Mouse (Mus musculus) heart, embryonic 12.5 days (tissue): ENCODE data around the gene Arhgef12. TPM values are rescaled to one million over a fixed set of nuclear protein-coding genes. Genes with fewer than 3 reads are reported as not detected.

ENCODE experiments used
- ATAC-seq: fragments of 200-750 bp; cut with Nextera tagmentation; 2 replicates; pipeline ENCODE4 v1.8.0; 2017; ENCODE audit warnings: moderate TSS enrichment, moderate library complexity; ENCODE audit not compliant: insufficient number of reproducible peaks, low FRiP score
- H3K27ac ChIP-seq: fragments of 300-500 bp; sonication (generic); 2 replicates; pipeline ENCODE4 v1.5.1; 2016; ENCODE audit warnings: mild to moderate bottlenecking, moderate library complexity; ENCODE audit not compliant: poor library complexity, severe bottlenecking
- H3K27me3 ChIP-seq: fragments of 300-500 bp; sonication (generic); replicated peaks from 2 replicates; pipeline ENCODE4 v1.6.1; 2016; ENCODE audit warnings: mild to moderate bottlenecking, moderate library complexity
- H3K36me3 ChIP-seq: fragments of 300-500 bp; sonication (generic); 2 replicates; pipeline ENCODE4 v1.6.1; 2016; ENCODE audit warnings: mild to moderate bottlenecking, moderate library complexity
- H3K4me1 ChIP-seq: fragments of 300-500 bp; sonication (generic); replicated peaks from 2 replicates; pipeline ENCODE4 v1.6.1; 2016; ENCODE audit warnings: mild to moderate bottlenecking
- H3K4me2 ChIP-seq: fragments of 300-500 bp; sonication (generic); 2 replicates; pipeline ENCODE4 v1.6.1; 2016; ENCODE audit warnings: mild to moderate bottlenecking, moderate library complexity
- H3K4me3 ChIP-seq: fragments of 300-500 bp; sonication (generic); 2 replicates; pipeline ENCODE4 v1.5.1; 2016; ENCODE audit warnings: mild to moderate bottlenecking
- H3K9ac ChIP-seq: fragments of 300-500 bp; sonication (generic); 2 replicates; pipeline ENCODE4 v1.6.1; 2016; ENCODE audit warnings: mild to moderate bottlenecking, moderate library complexity
- H3K9me3 ChIP-seq: fragments of 300-500 bp; sonication (generic); replicated peaks from 2 replicates; pipeline ENCODE4 v1.6.1; 2016; ENCODE audit warnings: mild to moderate bottlenecking, moderate library complexity
- WGBS: fragments of 180-500 bp; shearing (Covaris S2); methylation state at CpG from one replicate; pipeline ENCODE4 v1.1.7; 2016; 5-methylcytosine and 5-hydroxymethylcytosine counted together
- polyA plus RNA-seq: library from polyadenylated mRNA; unstranded; fragments of >200 nt; fragmentation: Nextera tagmentation; extraction: Ambion mirVana; gene quantifications from 2 replicates; pipeline ENCODE4 v1.2.1, GENCODE M21; 2016

The Arhgef12 gene
- polyA plus RNA-seq, 1 experiment from 2014 or later: 13.9 TPM

DNA sequence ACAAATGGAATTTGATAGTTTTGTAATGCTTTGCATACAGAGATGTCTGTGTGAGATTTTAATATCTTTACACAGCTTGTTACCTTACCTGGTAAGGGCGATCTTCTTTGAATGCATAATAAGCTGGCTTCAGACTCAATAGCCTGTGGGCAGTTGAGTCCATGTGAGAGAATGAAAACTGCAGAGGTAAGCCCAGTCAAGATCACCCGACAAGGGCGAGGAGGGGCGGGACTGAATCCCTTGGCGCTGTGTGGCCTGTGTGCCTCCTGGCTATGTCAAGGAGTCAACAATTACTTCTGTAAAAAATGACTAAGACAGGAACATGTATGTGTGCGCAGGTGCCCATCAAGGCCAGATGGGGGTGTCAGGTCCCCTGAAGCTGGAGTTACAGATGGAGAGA is 144.5 kb downstream of the Arhgef12 start:
- H3K36me3 ChIP-seq: peaks cover 15% of the 10 kb centered on the region
- no peak overlapping the region for H3K9ac ChIP-seq
- no peak overlapping the region for H3K4me3 ChIP-seq
- no peak for ATAC-seq
- no peaks in the 10 kb centered on the region for H3K9me3 ChIP-seq
- H3K4me2 ChIP-seq: no peak overlapping the region
- H3K4me1 ChIP-seq: no peaks in the 10 kb centered on the region
- WGBS: 87% methylated on average over 6 of the region's 6 CpGs
- H3K27ac ChIP-seq: no peak overlapping the region
- no peaks in the 10 kb centered on the region for H3K27me3 ChIP-seq

- no peaks in the 10 kb centered on the region for H3K27me3 ChIP-seq
- no peak for ATAC-seq
- 80% methylated on average over 7 of the region's 7 CpGs for WGBS
- H3K4me1 ChIP-seq: no peaks in the 10 kb centered on the region
- no peak overlapping the region for H3K27ac ChIP-seq
- no peak overlapping the region for H3K4me2 ChIP-seq
- H3K36me3 ChIP-seq: 0 out of 2 replicates have a peak, but pooled peaks cover 2% of the 10 kb centered on the region
- H3K9ac ChIP-seq: no peak overlapping the region
- H3K9me3 ChIP-seq: no peaks in the 10 kb centered on the region
- no peak overlapping the region for H3K4me3 ChIP-seq
Observed at GRCm38 (mm10) chr9:42958401-42958800, 148.6 kb downstream of the Arhgef12 start.

DNA sequence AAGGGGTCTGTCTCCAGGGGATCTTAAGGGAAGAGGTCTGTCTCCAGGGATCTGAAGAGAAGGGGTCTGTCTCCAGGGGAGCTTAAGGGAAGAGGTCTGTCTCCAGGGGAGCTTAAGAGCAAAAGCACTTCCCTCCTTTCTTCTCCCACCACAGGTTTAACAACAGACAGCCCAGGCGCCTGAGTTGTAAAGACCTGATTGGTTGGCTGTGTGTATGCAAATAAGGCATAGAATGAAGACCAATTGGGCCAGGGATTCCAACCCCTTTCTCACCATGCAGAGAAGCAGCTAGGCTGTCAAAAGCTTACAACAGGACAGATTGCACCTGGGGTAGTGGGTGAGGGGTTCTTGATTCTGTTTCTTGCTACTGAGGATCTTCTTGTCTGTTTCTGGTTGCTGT is 158.7 kb downstream of the Arhgef12 start:
- no peak overlapping the region for H3K9ac ChIP-seq
- peaks cover 6% of the 10 kb centered on the region; the same call in 1 of the 2 replicates for H3K4me1 ChIP-seq
- no peaks in the 10 kb centered on the region for H3K9me3 ChIP-seq
- no peak overlapping the region for H3K4me3 ChIP-seq
- H3K27ac ChIP-seq: no peak overlapping the region
- no peak for ATAC-seq
- no peaks in the 10 kb centered on the region for H3K36me3 ChIP-seq
- H3K27me3 ChIP-seq: peaks cover 54% of the 10 kb centered on the region
- WGBS: 54% methylated on average over 1 of the region's 1 CpGs
- H3K4me2 ChIP-seq: no peak overlapping the region

DNA sequence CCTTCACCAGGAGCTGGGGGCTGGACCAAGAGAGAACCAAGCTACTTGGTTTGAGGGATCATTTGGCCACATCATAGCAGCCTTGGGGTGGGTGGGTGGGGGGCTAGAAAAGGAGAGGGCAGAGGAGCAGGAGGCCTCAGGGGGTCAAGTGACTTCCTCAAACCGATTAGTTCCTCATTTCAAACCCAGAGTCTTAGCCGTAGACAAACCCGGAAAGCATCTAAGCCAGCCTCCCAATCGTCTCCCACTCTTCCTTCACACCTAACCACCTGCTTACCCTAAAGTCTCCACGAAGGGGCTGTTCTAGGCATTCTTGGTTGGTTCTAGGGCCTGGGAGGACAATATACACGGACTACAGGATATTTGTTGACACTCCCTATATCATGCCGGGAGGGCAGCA is 161.9 kb downstream of the Arhgef12 start:
- no peak for ATAC-seq
- H3K27ac ChIP-seq: no peak overlapping the region
- no peaks in the 10 kb centered on the region for H3K9me3 ChIP-seq
- H3K4me2 ChIP-seq: no peak overlapping the region; the same call in 1 of the 2 replicates
- 69% methylated on average over 7 of the region's 7 CpGs for WGBS
- no peaks in the 10 kb centered on the region; the same call in 1 of the 2 replicates for H3K4me1 ChIP-seq
- no peak overlapping the region for H3K9ac ChIP-seq
- no peak overlapping the region for H3K4me3 ChIP-seq
- no peaks in the 10 kb centered on the region for H3K36me3 ChIP-seq
- peaks cover 83% of the 10 kb centered on the region for H3K27me3 ChIP-seq

- Histone ChIP-seq H3K4me3 (peak overlapping the region; percentile 71), H3K9me3 (no peaks in the 10 kb centered on the region), H3K4me2 (peak overlapping the region; percentile 100), H3K27ac (no peak overlapping the region), H3K9ac (peak overlapping the region; percentile 78), H3K27me3 (peaks cover 83% of the 10 kb centered on the region), H3K36me3 (no peaks in the 10 kb centered on the region), H3K4me1 (no peaks in the 10 kb centered on the region; the same call in 1 of the 2 replicates)
- ATAC-seq: peak; percentile 84
- under 1% methylated on average over 49 of the region's 52 CpGs for WGBS
Observed at GRCm38 (mm10) chr9:42944536-42945006, 162.5 kb downstream of the Arhgef12 start.

DNA sequence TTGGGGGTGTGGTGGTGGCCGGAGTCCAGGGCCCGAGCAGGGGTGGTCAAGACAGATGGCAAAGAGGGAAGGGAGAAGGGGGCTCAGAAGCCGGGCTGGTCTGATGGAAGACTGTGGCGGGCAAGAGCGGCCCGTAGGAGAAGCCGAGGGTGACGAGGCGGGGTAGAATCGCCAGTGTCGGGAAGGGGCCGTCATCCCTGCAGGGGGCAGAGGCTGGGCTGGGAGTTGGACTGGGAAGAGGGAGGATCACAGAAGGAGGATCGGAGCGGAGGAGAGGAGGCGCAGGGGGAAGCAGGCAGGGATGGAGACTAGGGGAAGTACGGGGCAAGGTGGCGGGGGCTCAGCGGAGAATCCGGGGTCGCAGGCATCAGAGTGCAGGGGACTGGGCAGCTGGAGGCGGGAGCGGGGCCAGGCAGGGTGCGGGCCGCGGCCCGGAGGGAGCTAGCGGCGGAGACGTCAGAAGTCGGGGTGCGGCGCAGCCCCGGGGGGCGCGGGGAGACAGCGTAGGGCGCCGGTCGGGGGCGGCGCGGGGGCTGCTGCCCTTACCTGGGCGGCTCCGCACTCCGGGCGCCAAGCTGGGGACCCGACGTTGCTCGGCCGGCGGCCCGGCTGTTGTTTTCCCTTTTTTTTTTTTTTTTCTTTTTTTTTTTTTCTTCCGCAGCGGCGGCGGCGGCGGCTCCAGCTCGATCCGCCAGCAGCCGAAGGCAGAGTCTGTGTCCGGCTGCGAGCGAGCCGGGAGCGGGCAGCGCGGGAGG is 163.1 kb downstream of the Arhgef12 start, which contains the start of gene Grik4:
TSS of gene Grik4 (minus strand) at position 713 of the 755 bp plus-strand sequence.
- H3K9me3 ChIP-seq: no peaks in the 10 kb centered on the region
- H3K36me3 ChIP-seq: no peaks in the 10 kb centered on the region
- ATAC-seq: peak; percentile 62; the same call in 1 of the 2 replicates
- peaks cover 89% of the 10 kb centered on the region for H3K27me3 ChIP-seq
- no peak within 1 kb of the TSS for H3K27ac ChIP-seq
- no peaks in the 10 kb centered on the region; the same call in 1 of the 2 replicates for H3K4me1 ChIP-seq
- 2% methylated on average over 61 of the region's 68 CpGs for WGBS
- peak within 1 kb of the TSS; percentile 71 for H3K4me3 ChIP-seq
- H3K9ac ChIP-seq: peak within 1 kb of the TSS; percentile 78
- peak within 1 kb of the TSS; percentile 100 for H3K4me2 ChIP-seq

GRCm38 (mm10) chr9:42943057-42943529 is 163.9 kb downstream of the Arhgef12 start:
- WGBS: 4% methylated on average over 9 of the region's 9 CpGs
- Histone ChIP-seq H3K27ac (no peak overlapping the region), H3K36me3 (no peaks in the 10 kb centered on the region), H3K9me3 (no peaks in the 10 kb centered on the region), H3K4me1 (no peaks in the 10 kb centered on the region; the same call in 1 of the 2 replicates), H3K9ac (no peak overlapping the region), H3K4me2 (peak overlapping the region; percentile 100), H3K27me3 (peaks cover 88% of the 10 kb centered on the region), H3K4me3 (peak overlapping the region; percentile 71)
- ATAC-seq: no peak

- Histone ChIP-seq H3K4me1 (no peaks in the 10 kb centered on the region; the same call in 1 of the 2 replicates), H3K4me2 (no peak overlapping the region), H3K4me3 (no peak overlapping the region), H3K27me3 (peaks cover 90% of the 10 kb centered on the region), H3K9ac (no peak overlapping the region), H3K9me3 (no peaks in the 10 kb centered on the region), H3K27ac (no peak overlapping the region), H3K36me3 (no peaks in the 10 kb centered on the region)
- no peak for ATAC-seq
- WGBS: 51% methylated on average over 4 of the region's 4 CpGs
Observed at GRCm38 (mm10) chr9:42942148-42942547, 164.9 kb downstream of the Arhgef12 start.

DNA sequence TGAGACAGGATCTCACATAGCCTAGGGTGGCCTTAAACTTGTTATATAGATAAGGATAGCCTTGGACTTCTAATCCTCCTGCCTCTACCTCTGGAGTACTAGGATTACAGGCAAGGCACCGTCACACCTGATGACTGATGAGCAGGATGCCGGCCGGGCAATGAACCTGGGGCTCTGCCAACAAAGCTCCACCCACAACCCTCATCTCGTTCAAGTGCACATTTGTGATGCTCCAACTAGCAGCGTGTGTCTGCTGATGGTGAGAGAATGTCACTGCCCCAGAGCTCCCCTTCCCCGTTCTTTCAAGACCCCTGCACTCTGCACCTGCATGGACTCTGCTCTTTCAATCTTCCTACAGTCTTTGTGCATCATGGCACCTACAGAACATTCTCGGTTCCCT is 174.9 kb downstream of the Arhgef12 start:
- Histone ChIP-seq H3K4me1 (peaks cover 9% of the 10 kb centered on the region), H3K4me2 (no peak overlapping the region), H3K27me3 (peaks cover 72% of the 10 kb centered on the region), H3K27ac (no peak overlapping the region), H3K4me3 (no peak overlapping the region), H3K9ac (no peak overlapping the region), H3K9me3 (no peaks in the 10 kb centered on the region), H3K36me3 (no peaks in the 10 kb centered on the region)
- 45% methylated on average over 7 of the region's 7 CpGs for WGBS
- no peak for ATAC-seq

DNA sequence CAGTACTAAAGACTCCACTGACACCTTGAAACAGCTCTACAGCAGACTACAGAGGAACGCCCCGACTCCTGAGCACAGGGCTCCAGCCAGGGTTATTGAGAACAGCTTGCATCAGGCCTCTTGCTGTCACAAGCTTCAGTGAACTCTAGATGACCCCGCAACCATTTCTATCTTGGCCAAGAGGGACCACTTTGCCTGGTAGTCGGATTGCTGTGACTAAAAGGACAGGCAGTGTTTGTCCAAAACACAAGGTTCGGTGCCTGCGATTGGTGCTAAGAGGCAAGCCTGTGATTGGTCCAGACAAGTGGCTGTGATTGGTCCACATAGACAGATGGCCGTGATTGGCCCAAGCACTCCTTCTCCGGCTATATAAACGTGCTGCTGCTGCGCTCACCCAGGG is 179.5 kb downstream of the Arhgef12 start:
- WGBS: 59% methylated on average over 10 of the region's 10 CpGs
- 0 out of 2 replicates have a peak, but pooled peaks have one; percentile 39 for ATAC-seq
- no peaks in the 10 kb centered on the region for H3K36me3 ChIP-seq
- no peaks in the 10 kb centered on the region for H3K9me3 ChIP-seq
- no peak overlapping the region for H3K4me3 ChIP-seq
- H3K4me1 ChIP-seq: peaks cover 9% of the 10 kb centered on the region
- H3K27me3 ChIP-seq: peaks cover 28% of the 10 kb centered on the region
- H3K4me2 ChIP-seq: no peak overlapping the region
- H3K27ac ChIP-seq: no peak overlapping the region
- no peak overlapping the region for H3K9ac ChIP-seq

DNA sequence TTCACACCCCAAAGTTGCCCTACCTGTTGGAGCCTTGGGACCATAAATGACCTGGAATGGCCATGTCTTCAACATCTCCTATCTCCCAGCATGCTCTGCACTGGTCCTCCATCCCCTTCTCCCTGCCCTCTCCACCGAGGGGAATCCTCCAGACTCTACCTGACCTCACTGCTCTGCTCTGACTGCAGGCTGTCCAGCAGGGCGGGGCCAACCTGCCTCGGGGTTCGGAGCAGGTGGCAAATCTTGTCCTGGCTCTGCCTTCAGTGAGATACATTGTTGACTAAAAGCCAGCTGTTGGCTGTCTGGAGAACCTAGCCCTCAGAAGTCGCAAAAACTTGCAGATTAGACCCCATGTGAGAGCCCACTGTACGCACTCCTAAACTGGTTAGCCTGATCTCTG is 180.5 kb downstream of the Arhgef12 start:
- no peak overlapping the region for H3K27ac ChIP-seq
- no peaks in the 10 kb centered on the region for H3K36me3 ChIP-seq
- H3K4me2 ChIP-seq: no peak overlapping the region
- ATAC-seq: no peak
- peaks cover 19% of the 10 kb centered on the region for H3K27me3 ChIP-seq
- no peak overlapping the region for H3K9ac ChIP-seq
- no peaks in the 10 kb centered on the region for H3K9me3 ChIP-seq
- H3K4me1 ChIP-seq: peaks cover 9% of the 10 kb centered on the region
- H3K4me3 ChIP-seq: no peak overlapping the region
- WGBS: 74% methylated on average over 6 of the region's 6 CpGs
